Mouse (Mus musculus): ENCODE data around the gene Arid3a. TPM values are rescaled to one million over a fixed set of nuclear protein-coding genes. Genes with fewer than 3 reads are reported as not detected.

Arid3a gene
- polyA plus RNA-seq, 1 experiment from 2014 or later, result 9.0 TPM

DNA sequence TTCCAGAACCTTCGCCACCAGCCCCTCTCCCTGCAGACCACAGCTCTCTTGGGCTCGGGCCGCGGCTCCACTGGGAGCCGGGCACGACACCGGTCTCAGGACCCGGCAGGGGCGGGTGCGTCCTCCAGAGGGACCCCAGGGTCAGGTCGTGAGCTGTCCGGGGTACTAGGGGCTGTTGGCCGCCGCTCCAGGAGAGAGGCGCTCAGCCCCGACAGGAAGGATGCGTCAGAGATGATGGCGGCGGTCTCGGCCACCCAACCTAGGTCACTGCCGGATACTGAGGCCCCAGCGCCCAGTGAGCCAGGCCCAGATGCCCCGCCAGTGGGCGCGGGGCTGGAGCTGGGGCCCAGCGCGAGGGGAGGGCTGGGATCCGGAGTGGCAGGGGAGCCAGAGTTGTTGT is 50.5 kb downstream of the Arid3a start:
- Histone ChIP-seq H3K27me3 (ENCODE audit: control insufficient read depth, insufficient read depth, low read length) (peaks cover under 1% of the 10 kb centered on the region), H3K27ac (ENCODE audit: low read depth, low read length) (no peak overlapping the region), H3K4me1 (replicated peaks; ENCODE audit: control insufficient read depth, insufficient read depth, low read length) (no peaks in the 10 kb centered on the region), H3K36me3 (ENCODE audit: control insufficient read depth, insufficient read depth, low read length) (peaks cover 30% of the 10 kb centered on the region), H3K9me3 (ENCODE audit: control insufficient read depth, low read length) (no peaks in the 10 kb centered on the region), H3K9ac (ENCODE audit: low read depth, low read length) (no peak overlapping the region), H3K4me3 (ENCODE audit: low read depth, low read length) (no peak overlapping the region), H3K4me2 (replicated peaks; ENCODE audit: low read depth, low read length) (no peak overlapping the region)
- ATAC-seq (ENCODE audit: low FRiP score), result no peak
- WGBS, result 89% methylated on average over 24 of the region's 28 CpGs
- no peak for DNase-seq (ENCODE audit: low spot score)

DNA sequence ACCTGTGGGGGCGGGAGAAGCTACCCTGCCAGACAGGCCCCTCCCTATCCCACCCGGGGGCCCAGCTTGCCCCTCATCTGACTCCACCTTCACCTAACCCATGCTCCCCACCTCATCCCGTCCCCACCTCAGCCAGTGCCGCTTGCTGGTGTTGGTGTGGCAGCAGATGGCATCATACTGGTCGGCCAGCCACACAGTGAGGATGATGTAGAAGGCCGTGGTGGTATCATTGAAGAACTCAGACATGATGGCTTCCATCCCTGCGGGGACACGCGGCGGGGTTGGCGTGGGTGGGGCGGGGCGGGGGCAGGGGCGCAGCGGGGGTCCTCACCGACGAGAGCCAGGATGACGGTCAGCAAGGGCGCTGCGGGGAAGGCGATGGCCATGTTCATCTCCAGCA is 51.2 kb downstream of the Arid3a start:
- DNase-seq (ENCODE audit: low spot score), result no peak
- 95% methylated on average over 21 of the region's 21 CpGs for WGBS
- H3K27me3 ChIP-seq (ENCODE audit: control insufficient read depth, insufficient read depth, low read length), result no peaks in the 10 kb centered on the region
- no peak overlapping the region for H3K4me3 ChIP-seq (ENCODE audit: low read depth, low read length)
- H3K27ac ChIP-seq (ENCODE audit: low read depth, low read length), result no peak overlapping the region
- no peak overlapping the region for H3K4me2 ChIP-seq (replicated peaks; ENCODE audit: low read depth, low read length)
- H3K4me1 ChIP-seq (replicated peaks; ENCODE audit: control insufficient read depth, insufficient read depth, low read length), result peaks cover 2% of the 10 kb centered on the region
- H3K9ac ChIP-seq (ENCODE audit: low read depth, low read length), result no peak overlapping the region
- H3K9me3 ChIP-seq (ENCODE audit: control insufficient read depth, low read length), result no peaks in the 10 kb centered on the region
- no peak for ATAC-seq (ENCODE audit: low FRiP score)
- H3K36me3 ChIP-seq (ENCODE audit: control insufficient read depth, insufficient read depth, low read length), result peaks cover 30% of the 10 kb centered on the region

DNA sequence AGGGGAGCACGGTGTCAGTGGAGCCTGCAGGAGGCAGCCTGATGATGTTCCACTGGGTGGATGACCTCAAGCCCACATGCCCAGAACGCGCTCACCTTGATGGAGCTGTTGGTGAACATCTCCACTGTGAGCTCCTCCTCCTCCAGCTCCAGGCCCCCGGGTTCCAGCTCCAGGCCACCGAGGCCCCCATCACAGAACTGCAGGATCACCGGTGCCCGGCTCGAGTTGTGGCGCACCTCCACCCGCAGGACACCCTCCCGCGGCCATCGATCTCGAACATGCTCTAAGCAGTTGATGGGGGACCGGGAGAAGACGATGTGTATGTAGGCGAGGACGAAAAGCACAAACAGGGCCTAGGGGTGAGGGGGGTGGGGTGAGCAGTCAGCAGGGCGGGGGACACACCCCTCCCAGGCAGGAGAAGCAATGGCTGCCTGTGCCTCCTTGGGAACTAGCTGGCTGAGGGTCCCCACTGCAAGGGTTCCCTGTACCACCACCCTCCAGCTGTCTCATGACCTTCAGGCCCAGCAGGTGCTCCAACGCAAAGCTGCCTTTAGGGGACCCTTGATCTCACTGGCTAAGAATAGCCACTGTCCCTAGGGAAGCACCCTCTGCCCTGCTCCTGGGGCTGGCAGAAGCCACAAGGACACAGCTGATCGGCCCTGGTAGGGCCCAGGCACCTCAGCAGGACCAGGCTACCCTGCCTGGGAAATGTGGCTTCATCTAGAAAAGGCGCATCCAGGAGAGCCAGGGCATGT is 52.7 kb downstream of the Arid3a start:
- no peak for DNase-seq (ENCODE audit: low spot score)
- H3K9me3 ChIP-seq (ENCODE audit: control insufficient read depth, low read length), result no peaks in the 10 kb centered on the region
- no peak for ATAC-seq (ENCODE audit: low FRiP score)
- H3K27me3 ChIP-seq (ENCODE audit: control insufficient read depth, insufficient read depth, low read length), result no peaks in the 10 kb centered on the region
- WGBS, result 91% methylated on average over 22 of the region's 22 CpGs
- no peak overlapping the region for H3K27ac ChIP-seq (ENCODE audit: low read depth, low read length)
- no peak overlapping the region for H3K4me3 ChIP-seq (ENCODE audit: low read depth, low read length)
- H3K9ac ChIP-seq (ENCODE audit: low read depth, low read length), result no peak overlapping the region
- no peak overlapping the region for H3K4me2 ChIP-seq (replicated peaks; ENCODE audit: low read depth, low read length)
- peaks cover 6% of the 10 kb centered on the region for H3K4me1 ChIP-seq (replicated peaks; ENCODE audit: control insufficient read depth, insufficient read depth, low read length)
- H3K36me3 ChIP-seq (ENCODE audit: control insufficient read depth, insufficient read depth, low read length), result peaks cover 30% of the 10 kb centered on the region

DNA sequence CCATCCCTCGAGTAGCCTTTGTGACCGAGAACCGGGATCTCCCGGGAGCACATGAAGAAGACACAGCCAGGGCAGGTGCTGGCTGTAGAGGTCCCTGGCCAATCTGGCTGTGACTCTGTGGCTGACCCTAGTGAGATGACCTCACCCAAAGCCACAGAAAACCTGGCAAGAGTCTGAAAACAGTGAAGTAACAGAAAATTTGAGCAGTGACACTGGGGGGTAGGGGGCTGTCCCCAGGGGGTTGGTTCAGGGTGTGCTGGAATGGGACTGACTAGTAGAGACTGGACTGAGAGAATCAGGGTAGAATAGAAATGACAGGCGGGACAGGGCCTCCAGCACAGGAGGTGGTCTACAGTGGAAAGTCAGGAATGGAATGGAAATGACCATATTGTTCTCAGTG is 56.4 kb downstream of the Arid3a start:
- Histone ChIP-seq H3K4me2 (replicated peaks; ENCODE audit: low read depth, low read length) (peak overlapping the region; percentile 73), H3K4me1 (replicated peaks; ENCODE audit: control insufficient read depth, insufficient read depth, low read length) (peaks cover 6% of the 10 kb centered on the region), H3K27ac (ENCODE audit: low read depth, low read length) (peak overlapping the region; percentile 92; the same call in 1 of the 2 replicates), H3K36me3 (ENCODE audit: control insufficient read depth, insufficient read depth, low read length) (peaks cover 9% of the 10 kb centered on the region; the same call in 1 of the 2 replicates), H3K4me3 (ENCODE audit: low read depth, low read length) (peak overlapping the region; percentile 66), H3K9me3 (ENCODE audit: control insufficient read depth, low read length) (no peaks in the 10 kb centered on the region), H3K27me3 (ENCODE audit: control insufficient read depth, insufficient read depth, low read length) (peaks cover 15% of the 10 kb centered on the region), H3K9ac (ENCODE audit: low read depth, low read length) (peak overlapping the region; percentile 86)
- 78% methylated on average over 5 of the region's 5 CpGs for WGBS
- DNase-seq (ENCODE audit: low spot score) (no peak), ATAC-seq (ENCODE audit: low FRiP score) (no peak)

DNA sequence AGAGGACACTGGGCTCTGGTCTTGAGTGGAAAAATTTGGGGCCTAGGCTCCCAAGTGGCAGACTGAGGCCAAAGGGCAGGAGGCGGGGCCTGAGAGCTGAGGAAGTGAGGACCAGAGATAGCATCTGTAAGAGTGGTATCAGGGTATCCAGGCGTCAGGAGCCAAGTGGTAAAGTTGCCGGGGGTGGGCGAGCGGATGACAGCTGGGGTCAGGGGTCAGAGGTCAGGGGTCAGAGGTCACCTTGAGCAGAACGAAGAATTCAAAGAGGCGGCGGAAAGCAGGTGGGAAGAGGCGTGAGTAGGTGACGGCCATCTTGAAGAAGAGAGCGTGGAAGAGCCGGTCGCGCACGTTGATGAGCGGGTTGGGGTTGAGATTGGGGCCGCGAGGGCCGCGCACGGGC is 56.8 kb downstream of the Arid3a start:
- DNase-seq (ENCODE audit: low spot score) (peak; percentile 78), ATAC-seq (ENCODE audit: low FRiP score) (peak; percentile 13; the same call in 1 of the 2 replicates)
- WGBS, result 2% methylated on average over 16 of the region's 21 CpGs
- Histone ChIP-seq H3K9ac (ENCODE audit: low read depth, low read length) (peak overlapping the region; percentile 86), H3K4me3 (ENCODE audit: low read depth, low read length) (peak overlapping the region; percentile 66), H3K27ac (ENCODE audit: low read depth, low read length) (peak overlapping the region; percentile 92), H3K9me3 (ENCODE audit: control insufficient read depth, low read length) (no peaks in the 10 kb centered on the region), H3K4me1 (replicated peaks; ENCODE audit: control insufficient read depth, insufficient read depth, low read length) (peaks cover 9% of the 10 kb centered on the region), H3K4me2 (replicated peaks; ENCODE audit: low read depth, low read length) (peak overlapping the region; percentile 73), H3K27me3 (ENCODE audit: control insufficient read depth, insufficient read depth, low read length) (peaks cover 20% of the 10 kb centered on the region), H3K36me3 (ENCODE audit: control insufficient read depth, insufficient read depth, low read length) (peaks cover 6% of the 10 kb centered on the region; the same call in 1 of the 2 replicates)

DNA sequence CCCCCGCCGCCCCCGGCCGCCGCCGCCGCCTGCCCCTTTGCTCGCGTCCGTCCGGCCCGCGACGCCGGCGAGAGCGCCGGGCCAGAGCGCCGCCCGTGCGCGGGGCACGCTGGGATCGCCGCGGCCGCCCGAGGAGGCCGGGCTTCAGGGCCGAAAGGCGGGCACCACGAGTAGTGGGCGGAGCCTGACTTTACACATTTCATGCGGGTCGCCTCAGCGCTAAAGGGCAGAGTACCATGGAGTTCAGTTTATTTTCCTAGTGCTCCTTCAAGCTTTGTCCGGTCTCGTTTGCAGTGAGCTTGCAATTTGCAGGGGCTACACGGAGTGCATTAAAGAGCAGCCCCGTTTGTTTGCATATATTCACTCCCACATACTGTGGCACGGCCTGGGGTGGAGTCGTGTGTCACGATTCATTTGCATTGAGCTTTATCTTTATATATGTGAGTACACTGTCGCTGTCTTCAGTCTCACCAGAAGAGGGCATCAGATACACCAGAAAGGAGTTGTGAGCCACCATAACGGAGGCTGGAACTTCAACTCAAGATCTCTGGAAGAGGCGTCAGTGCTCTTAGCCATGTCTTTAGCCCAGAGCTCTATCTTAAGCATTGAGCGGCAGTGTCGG is 57.5 kb downstream of the Arid3a start, which contains the start of gene Tmem259:
Gene Tmem259, minus strand, starts transcription at position 136 of the 622 bp plus-strand sequence.
- peak; percentile 90 for DNase-seq (ENCODE audit: low spot score)
- 0% methylated on average over 41 of the region's 49 CpGs for WGBS
- no peaks in the 10 kb centered on the region for H3K9me3 ChIP-seq (ENCODE audit: control insufficient read depth, low read length)
- no peaks in the 10 kb centered on the region for H3K36me3 ChIP-seq (ENCODE audit: control insufficient read depth, insufficient read depth, low read length)
- H3K9ac ChIP-seq (ENCODE audit: low read depth, low read length), result peak within 1 kb of the TSS; percentile 86
- H3K27ac ChIP-seq (ENCODE audit: low read depth, low read length), result peak within 1 kb of the TSS; percentile 92
- peak within 1 kb of the TSS; percentile 73 for H3K4me2 ChIP-seq (replicated peaks; ENCODE audit: low read depth, low read length)
- ATAC-seq (ENCODE audit: low FRiP score), result peak; percentile 80
- H3K4me3 ChIP-seq (ENCODE audit: low read depth, low read length), result peak within 1 kb of the TSS; percentile 66
- H3K27me3 ChIP-seq (ENCODE audit: control insufficient read depth, insufficient read depth, low read length), result peaks cover 26% of the 10 kb centered on the region
- H3K4me1 ChIP-seq (replicated peaks; ENCODE audit: control insufficient read depth, insufficient read depth, low read length), result peaks cover 10% of the 10 kb centered on the region

DNA sequence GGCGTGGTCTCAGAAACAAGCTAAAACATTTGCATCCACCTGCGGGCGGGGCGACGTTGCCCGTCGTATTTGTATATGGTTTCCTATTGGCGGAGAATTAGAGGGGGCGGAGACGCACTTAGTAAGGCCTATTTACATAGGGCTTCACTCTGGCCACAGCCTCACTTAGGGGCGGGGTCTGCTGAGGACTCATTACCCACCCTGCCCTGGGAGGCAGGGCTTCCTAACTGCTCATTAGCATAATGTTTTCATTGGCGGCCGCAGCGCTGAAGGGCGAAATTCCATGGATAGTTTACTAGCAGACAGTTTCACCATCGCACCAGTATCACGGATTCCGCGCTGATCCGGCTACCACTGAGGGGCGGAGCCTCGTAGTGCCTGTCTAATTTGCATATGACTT is 58.0 kb downstream of the Arid3a start:
- H3K4me1 ChIP-seq (replicated peaks; ENCODE audit: control insufficient read depth, insufficient read depth, low read length), result peaks cover 10% of the 10 kb centered on the region
- ATAC-seq (ENCODE audit: low FRiP score) (peak; percentile 94), DNase-seq (ENCODE audit: low spot score) (peak; percentile 95)
- peak overlapping the region; percentile 56 for H3K9ac ChIP-seq (ENCODE audit: low read depth, low read length)
- H3K27ac ChIP-seq (ENCODE audit: low read depth, low read length), result peak overlapping the region; percentile 92
- H3K9me3 ChIP-seq (ENCODE audit: control insufficient read depth, low read length), result no peaks in the 10 kb centered on the region
- peak overlapping the region; percentile 66 for H3K4me3 ChIP-seq (ENCODE audit: low read depth, low read length)
- WGBS, result under 1% methylated on average over 22 of the region's 22 CpGs
- no peaks in the 10 kb centered on the region for H3K36me3 ChIP-seq (ENCODE audit: control insufficient read depth, insufficient read depth, low read length)
- peak overlapping the region; percentile 65 for H3K4me2 ChIP-seq (replicated peaks; ENCODE audit: low read depth, low read length)
- peaks cover 32% of the 10 kb centered on the region for H3K27me3 ChIP-seq (ENCODE audit: control insufficient read depth, insufficient read depth, low read length)

DNA sequence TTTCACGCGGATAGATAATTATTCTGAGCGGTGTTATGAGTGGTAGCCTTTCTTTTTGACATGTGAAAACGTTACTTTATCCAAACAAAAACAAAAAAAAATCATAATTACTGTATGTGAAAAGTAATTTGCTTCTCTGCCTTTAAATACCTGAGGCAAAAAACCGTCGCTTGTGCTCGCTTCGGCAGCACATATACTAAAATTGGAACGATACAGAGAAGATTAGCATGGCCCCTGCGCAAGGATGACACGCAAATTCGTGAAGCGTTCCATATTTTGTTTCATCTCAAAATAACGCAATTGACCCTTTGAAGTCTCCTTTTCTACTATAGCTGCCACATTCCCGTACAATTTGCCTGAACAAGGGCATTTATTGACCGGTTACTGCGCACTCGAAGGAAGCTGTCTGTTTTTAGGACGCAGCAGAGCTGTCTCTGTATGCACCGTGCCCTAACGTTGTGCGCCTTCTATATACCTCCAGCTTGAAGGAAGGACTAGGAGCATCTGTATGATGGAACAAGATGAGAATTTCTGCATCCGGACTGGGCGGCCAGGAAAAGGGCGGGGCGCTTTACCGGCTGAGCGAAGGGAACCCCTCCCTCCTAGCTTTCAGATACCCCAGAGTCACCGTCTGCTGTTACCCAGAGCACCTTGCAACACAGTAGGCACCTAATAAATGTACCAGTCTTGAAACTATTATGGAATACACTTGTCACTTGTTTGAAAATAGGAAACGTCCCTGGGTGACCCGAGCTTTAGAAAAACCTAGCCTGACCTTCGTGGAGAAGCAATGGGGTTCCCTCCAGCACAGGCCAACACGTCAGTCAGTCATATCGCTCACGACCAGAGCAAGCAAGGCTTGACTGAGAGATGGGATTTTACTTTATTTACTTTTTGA is 58.7 kb downstream of the Arid3a start:
- 4% methylated on average over 35 of the region's 35 CpGs for WGBS
- peak overlapping the region; percentile 66 for H3K4me3 ChIP-seq (ENCODE audit: low read depth, low read length)
- H3K9me3 ChIP-seq (ENCODE audit: control insufficient read depth, low read length), result no peaks in the 10 kb centered on the region
- no peak for ATAC-seq (ENCODE audit: low FRiP score)
- H3K9ac ChIP-seq (ENCODE audit: low read depth, low read length), result peak overlapping the region; percentile 56
- no peaks in the 10 kb centered on the region for H3K36me3 ChIP-seq (ENCODE audit: control insufficient read depth, insufficient read depth, low read length)
- peak overlapping the region; percentile 92 for H3K27ac ChIP-seq (ENCODE audit: low read depth, low read length)
- peaks cover 10% of the 10 kb centered on the region for H3K4me1 ChIP-seq (replicated peaks; ENCODE audit: control insufficient read depth, insufficient read depth, low read length)
- peaks cover 35% of the 10 kb centered on the region for H3K27me3 ChIP-seq (ENCODE audit: control insufficient read depth, insufficient read depth, low read length)
- DNase-seq (ENCODE audit: low spot score), result peak; percentile 71
- peak overlapping the region; percentile 65 for H3K4me2 ChIP-seq (replicated peaks; ENCODE audit: low read depth, low read length)

All from hindbrain, embryonic 11.5 days (tissue).